Mouse (Mus musculus) midbrain, postnatal 0 days (tissue): ENCODE results near the gene Gfy. TPM values are rescaled to one million over a fixed set of nuclear protein-coding genes. Genes with fewer than 3 reads are reported as not detected.

Source experiments
- ATAC-seq: fragments of 200-750 bp; cut with Nextera tagmentation; 2 replicates; pipeline ENCODE4 v1.8.0; 2017; ENCODE audit warnings: moderate number of reproducible peaks, mild to moderate bottlenecking, moderate TSS enrichment, moderate library complexity; ENCODE audit not compliant: low FRiP score
- DNase-seq: peaks from one replicate; pipeline ENCODE4 v3.0.0-alpha.2; 2015; ENCODE audit warnings: low spot score
- H3K27ac ChIP-seq: fragments of 300-500 bp; sonication (generic); 2 replicates; pipeline ENCODE4 v1.5.1; 2014; ENCODE audit warnings: low read depth, mild to moderate bottlenecking, low read length, mixed read lengths
- H3K27me3 ChIP-seq: fragments of 300-500 bp; sonication (generic); 2 replicates; pipeline ENCODE4 v1.6.1; 2014; ENCODE audit warnings: low read length, control low read depth, mixed read lengths; ENCODE audit not compliant: insufficient read depth
- H3K36me3 ChIP-seq: fragments of 300-500 bp; sonication (generic); 2 replicates; pipeline ENCODE4 v1.6.1; 2014; ENCODE audit warnings: low read length, control low read depth, mixed read lengths; ENCODE audit not compliant: insufficient read depth
- H3K4me1 ChIP-seq: fragments of 300-500 bp; sonication (generic); 2 replicates; pipeline ENCODE4 v1.6.1; 2014; ENCODE audit warnings: mild to moderate bottlenecking, control low read depth, antibody characterized with exemption, low read length, mixed read lengths; ENCODE audit not compliant: insufficient read depth
- H3K4me2 ChIP-seq: fragments of 300-500 bp; sonication (generic); 2 replicates; pipeline ENCODE4 v1.6.1; 2014; ENCODE audit warnings: low read depth, mild to moderate bottlenecking, low read length, mixed read lengths; ENCODE audit not compliant: poor library complexity, severe bottlenecking
- H3K4me3 ChIP-seq: fragments of 300-500 bp; sonication (generic); 2 replicates; pipeline ENCODE4 v1.5.1; 2014; ENCODE audit warnings: low read depth, mild to moderate bottlenecking, low read length, moderate library complexity
- H3K9ac ChIP-seq: fragments of 300-500 bp; sonication (generic); replicated peaks from 2 replicates; pipeline ENCODE4 v1.6.1; 2014; ENCODE audit warnings: mild to moderate bottlenecking, low read length, moderate library complexity, mixed read lengths; ENCODE audit not compliant: poor library complexity, severe bottlenecking
- H3K9me3 ChIP-seq: fragments of 300-500 bp; sonication (generic); 2 replicates; pipeline ENCODE4 v1.6.1; 2016; ENCODE audit warnings: low read length, control low read depth
- CTCF ChIP-seq: IDR thresholded peaks from 2 replicates; pipeline ENCODE4 v1.5.1; 2016; ENCODE audit warnings: antibody characterized with exemption, mild to moderate bottlenecking
- WGBS: fragments of 180-500 bp; shearing (Covaris S2); extraction: QIAGEN DNeasy Blood & Tissue Kit; methylation state at CpG from one replicate; pipeline ENCODE4 v1.1.7; 2014; 5-methylcytosine and 5-hydroxymethylcytosine counted together
- polyA plus RNA-seq: library from polyadenylated mRNA; unstranded; fragments of >200 nt; fragmentation: Nextera tagmentation; extraction: Ambion mirVana; gene quantifications from 2 replicates; pipeline ENCODE4 v1.2.1, GENCODE M21; 2015
- total RNA-seq: library from RNA; depleted of rRNA; stranded (reverse); fragments of >200 nt; gene quantifications from 2 replicates; pipeline ENCODE4 v1.2.3, GENCODE M21; 2014

Gfy gene
- total and polyA plus RNA-seq, 2 experiments from 2014 or later = 0.51 TPM; not detected in 1

DNA sequence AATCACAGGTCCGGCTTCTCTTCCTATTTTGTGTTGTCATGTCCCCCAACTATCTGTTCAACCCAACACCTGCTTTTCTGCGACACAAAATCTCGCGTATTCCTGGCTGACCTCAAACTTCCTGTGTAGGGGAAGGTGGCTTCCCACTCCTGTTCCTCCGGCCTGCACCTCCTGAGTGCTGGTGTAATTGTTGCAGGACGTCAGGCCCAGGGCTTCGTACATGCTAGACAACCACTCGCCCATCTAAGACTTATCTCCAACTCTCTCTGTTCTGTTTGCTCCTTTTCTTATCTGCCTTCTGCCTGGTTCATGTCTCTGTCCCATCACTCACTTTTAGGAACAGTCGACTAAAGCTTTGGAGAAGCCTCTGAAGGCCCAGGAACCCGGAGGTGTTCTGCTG, 31.7 kb upstream of the Gfy start:
- no peak for DNase-seq
- Histone ChIP-seq H3K27me3 (peaks cover 15% of the 10 kb centered on the region), H3K4me1 (peaks cover 4% of the 10 kb centered on the region; the same call in 1 of the 2 replicates), H3K9me3 (no peaks in the 10 kb centered on the region), H3K4me3 (no peak overlapping the region), H3K36me3 (no peaks in the 10 kb centered on the region), H3K27ac (no peak overlapping the region), H3K9ac (no peak overlapping the region), H3K4me2 (peak overlapping the region; percentile 26; the same call in 1 of the 2 replicates)
- 81% methylated on average over 10 of the region's 10 CpGs for WGBS
- no peak for TF ChIP-seq CTCF
- no peak for ATAC-seq

DNA sequence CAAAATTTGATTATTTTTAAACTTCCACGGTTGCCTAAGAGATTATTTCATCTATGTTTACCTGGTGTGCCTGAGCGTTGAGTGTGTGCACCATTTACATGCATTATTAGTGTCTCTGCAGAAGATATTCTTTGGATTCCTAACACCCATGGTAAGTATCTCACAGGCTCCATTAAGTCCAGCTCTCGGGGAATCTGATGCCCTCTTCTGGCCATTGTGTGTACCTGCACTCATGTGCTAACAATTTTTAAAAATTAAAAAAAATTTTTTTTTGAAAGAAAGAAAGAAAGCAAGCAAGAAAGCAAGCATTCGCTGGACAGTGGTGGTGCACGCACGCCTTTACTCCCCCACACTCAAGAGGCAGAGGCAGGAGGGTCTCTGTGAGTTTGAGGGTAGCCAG, 28.9 kb upstream of the Gfy start:
- H3K27me3 ChIP-seq = peaks cover 15% of the 10 kb centered on the region
- no peaks in the 10 kb centered on the region for H3K4me1 ChIP-seq
- no peak overlapping the region for H3K9ac ChIP-seq
- ATAC-seq = no peak
- no peak overlapping the region for H3K27ac ChIP-seq
- TF ChIP-seq CTCF = peak; percentile 34
- no peaks in the 10 kb centered on the region for H3K9me3 ChIP-seq
- H3K4me2 ChIP-seq = no peak overlapping the region
- H3K4me3 ChIP-seq = no peak overlapping the region
- H3K36me3 ChIP-seq = no peaks in the 10 kb centered on the region
- WGBS = 82% methylated on average over 6 of the region's 6 CpGs
- no peak for DNase-seq

DNA sequence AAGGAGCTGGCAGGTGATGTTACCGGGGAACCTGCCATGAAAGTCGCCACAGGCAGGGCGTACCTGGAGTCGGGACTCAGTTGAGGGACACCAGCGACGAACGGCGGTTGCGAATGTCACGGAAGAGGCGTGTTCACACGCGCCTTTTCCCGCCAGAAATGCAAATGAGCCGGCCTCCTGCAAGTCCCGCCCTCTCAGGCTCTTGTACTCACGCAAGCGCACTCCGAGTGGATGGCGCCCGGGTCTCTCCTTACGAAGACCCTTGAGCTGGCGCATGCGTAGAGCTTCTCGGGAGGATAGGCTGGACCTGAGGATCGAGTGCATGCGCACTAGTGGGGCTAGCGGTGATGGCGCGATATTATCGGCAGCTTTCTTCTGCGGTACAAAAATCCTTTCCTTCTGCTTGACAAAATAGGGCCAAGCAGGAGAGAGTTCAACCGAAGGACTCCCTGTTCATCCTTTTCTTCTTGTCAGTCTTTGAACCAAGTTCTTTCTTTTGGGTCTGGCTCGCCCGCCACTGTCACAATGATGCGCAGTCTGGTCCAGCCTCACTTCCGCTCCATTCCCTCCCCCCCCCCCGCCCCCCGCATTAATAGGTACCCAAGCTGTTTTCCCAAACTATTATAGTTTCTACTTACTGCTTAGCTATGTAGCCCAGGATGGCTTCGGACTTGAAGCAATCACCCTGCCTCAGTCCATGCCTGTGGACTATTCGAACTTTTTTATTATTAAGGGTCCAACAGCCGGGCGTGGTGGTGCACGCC, 25.2 kb upstream of the Gfy start, which contains the start of gene Ccdc155:
Gene Ccdc155, minus strand, starts transcription at position 513 of the 764 bp plus-strand sequence.
- peak within 1 kb of the TSS; percentile 32; the same call in 1 of the 2 replicates for H3K27ac ChIP-seq
- H3K4me3 ChIP-seq = peak within 1 kb of the TSS; percentile 39
- peak; percentile 1; the same call in 1 of the 2 replicates for TF ChIP-seq CTCF
- 9% methylated on average over 43 of the region's 44 CpGs for WGBS
- H3K27me3 ChIP-seq = no peaks in the 10 kb centered on the region
- DNase-seq (peak; percentile 99), ATAC-seq (peak; percentile 94)
- peak within 1 kb of the TSS; percentile 51 for H3K4me2 ChIP-seq
- peak within 1 kb of the TSS; percentile 57 for H3K9ac ChIP-seq
- H3K9me3 ChIP-seq = no peaks in the 10 kb centered on the region
- H3K4me1 ChIP-seq = no peaks in the 10 kb centered on the region
- H3K36me3 ChIP-seq = no peaks in the 10 kb centered on the region

DNA sequence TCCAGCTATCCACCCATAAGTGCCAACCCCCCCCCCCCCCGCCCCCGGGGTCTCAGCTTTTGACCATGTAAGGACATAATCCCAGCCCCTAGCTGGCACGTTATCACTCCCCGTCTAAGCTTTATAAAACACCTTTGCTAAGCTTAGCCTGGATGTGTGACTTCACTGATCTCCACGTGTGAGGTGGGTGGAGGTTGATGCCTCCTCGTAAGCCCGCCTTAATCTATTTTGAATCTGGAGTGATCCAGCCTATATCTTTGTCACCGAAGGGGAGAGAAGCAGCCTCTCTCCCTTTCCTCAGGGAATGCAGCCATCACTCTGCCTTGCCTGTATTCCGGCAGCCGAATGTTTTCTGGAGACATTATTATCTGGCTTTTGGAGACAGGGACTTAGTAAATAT, 23.3 kb upstream of the Gfy start:
- Histone ChIP-seq H3K4me2 (no peak overlapping the region), H3K9me3 (no peaks in the 10 kb centered on the region), H3K36me3 (no peaks in the 10 kb centered on the region), H3K4me1 (no peaks in the 10 kb centered on the region), H3K4me3 (no peak overlapping the region), H3K27me3 (no peaks in the 10 kb centered on the region), H3K27ac (no peak overlapping the region), H3K9ac (no peak overlapping the region)
- WGBS = 58% methylated on average over 9 of the region's 10 CpGs
- no peak for TF ChIP-seq CTCF
- no peak for DNase-seq
- ATAC-seq = no peak

DNA sequence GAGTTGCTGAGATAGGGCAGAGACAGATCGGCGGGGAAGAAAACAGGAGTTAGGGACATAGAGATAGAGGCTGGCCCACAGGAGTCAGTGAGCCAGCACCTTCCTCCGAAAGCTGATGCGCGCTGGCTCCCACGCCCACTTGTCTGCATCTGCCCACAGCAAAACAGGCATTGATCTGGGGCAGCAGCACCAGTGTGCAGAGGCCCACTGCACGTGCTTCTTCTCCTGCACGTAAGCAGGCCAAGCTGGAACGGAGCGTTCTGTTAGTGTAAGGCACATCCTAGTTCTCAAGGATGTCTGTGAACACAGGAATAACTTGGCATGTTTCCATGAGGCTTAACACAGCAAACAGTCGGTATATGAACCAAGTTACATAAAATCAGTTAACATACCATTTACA, 19.6 kb upstream of the Gfy start:
- no peaks in the 10 kb centered on the region for H3K27me3 ChIP-seq
- H3K4me2 ChIP-seq = no peak overlapping the region
- WGBS = 83% methylated on average over 11 of the region's 11 CpGs
- H3K27ac ChIP-seq = no peak overlapping the region
- no peaks in the 10 kb centered on the region for H3K9me3 ChIP-seq
- no peaks in the 10 kb centered on the region for H3K36me3 ChIP-seq
- H3K4me3 ChIP-seq = no peak overlapping the region
- ATAC-seq = no peak
- DNase-seq = no peak
- no peak overlapping the region for H3K9ac ChIP-seq
- no peaks in the 10 kb centered on the region for H3K4me1 ChIP-seq
- no peak for TF ChIP-seq CTCF

DNA sequence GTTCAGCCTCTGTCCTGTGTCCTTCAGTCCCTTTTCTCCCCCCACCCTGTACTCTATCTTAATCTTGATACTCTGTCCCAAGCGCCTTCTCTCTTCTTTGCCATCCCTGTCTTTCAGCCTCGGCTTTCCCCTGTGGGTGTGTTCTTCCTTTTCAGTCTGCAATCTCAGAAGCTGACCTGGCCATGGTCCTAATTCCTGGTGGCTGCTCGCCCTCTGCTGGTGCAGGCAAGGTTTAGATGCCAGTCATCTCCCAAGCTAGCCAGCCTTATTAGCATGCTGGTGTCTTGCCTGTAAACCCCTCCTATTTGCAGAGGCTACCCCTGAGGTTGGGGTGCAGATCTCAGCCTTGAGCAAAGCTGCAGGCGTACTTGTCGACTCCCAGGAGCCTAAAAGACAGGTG, 19.1 kb upstream of the Gfy start:
- Histone ChIP-seq H3K27me3 (no peaks in the 10 kb centered on the region), H3K27ac (no peak overlapping the region), H3K4me2 (no peak overlapping the region), H3K4me3 (no peak overlapping the region), H3K9ac (no peak overlapping the region), H3K9me3 (no peaks in the 10 kb centered on the region), H3K36me3 (no peaks in the 10 kb centered on the region), H3K4me1 (no peaks in the 10 kb centered on the region)
- peak; percentile 95 for TF ChIP-seq CTCF
- ATAC-seq (peak; percentile 54; the same call in 1 of the 2 replicates), DNase-seq (peak; percentile 88)
- 7% methylated on average over 5 of the region's 5 CpGs for WGBS
